Mouse (Mus musculus) erythroblast, embryonic 14.5 days (primary cell): ENCODE data around the gene Vmac.

Experiments
- GATA1 ChIP-seq: IDR thresholded peaks from 2 replicates; pipeline ENCODE4 v1.6.1; 2012; ENCODE audit warnings: low read length, inconsistent platforms, mixed read lengths
- TAL1 ChIP-seq: IDR thresholded peaks from 3 replicates; pipeline ENCODE4 v1.6.1; 2012; ENCODE audit warnings: low read length, inconsistent platforms, mixed read lengths

DNA sequence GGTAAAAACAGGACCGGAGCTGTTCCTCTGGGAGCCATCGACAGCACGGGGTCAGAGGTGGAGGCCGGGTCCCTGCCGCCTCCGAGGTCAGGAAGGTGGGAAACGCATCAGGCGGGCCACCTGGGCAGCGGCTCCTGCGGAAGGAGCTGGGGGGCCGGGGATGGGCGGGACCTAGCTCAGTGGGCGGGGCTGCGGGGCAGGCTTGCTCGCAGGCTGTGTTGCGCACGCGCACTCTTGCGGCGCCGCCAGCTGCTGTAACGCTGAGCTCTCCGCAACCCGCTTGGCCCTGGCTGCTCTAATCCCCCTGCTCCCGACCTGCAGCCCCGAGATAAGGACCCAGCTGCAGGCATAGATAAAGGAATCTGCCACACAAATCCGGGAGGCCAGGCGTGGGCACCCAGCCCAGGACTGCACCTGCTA lies 44.2 kb upstream of the Vmac start:
- TF ChIP-seq TAL1 (peak; percentile 85), GATA1 (peak; percentile 92)
